Mouse (Mus musculus) lung, embryonic 15.5 days (tissue): ENCODE data around the gene Zfp146. TPM values are rescaled to one million over a fixed set of nuclear protein-coding genes. Genes with fewer than 3 reads are reported as not detected.
"Not testable (repeated sequence)": the region's sequence is repeated elsewhere in the genome, so short reads cannot be mapped to it uniquely, and the experiment has no call there.

ENCODE experiments used
- ATAC-seq: fragments of 200-750 bp; cut with Nextera tagmentation; 2 replicates; pipeline ENCODE4 v1.8.0; 2017; ENCODE audit warnings: moderate number of reproducible peaks, borderline replicate concordance; ENCODE audit not compliant: low FRiP score, low TSS enrichment; ENCODE audit errors: extremely low read depth
- H3K27ac ChIP-seq: fragments of 300-500 bp; sonication (generic); 2 replicates; pipeline ENCODE4 v1.5.1; 2015; ENCODE audit warnings: moderate library complexity, mild to moderate bottlenecking, inconsistent platforms
- H3K27me3 ChIP-seq: fragments of 300-500 bp; sonication (generic); 2 replicates; pipeline ENCODE4 v1.6.1; 2015; ENCODE audit warnings: inconsistent platforms
- H3K36me3 ChIP-seq: fragments of 300-500 bp; sonication (generic); 2 replicates; pipeline ENCODE4 v1.6.1; 2015; ENCODE audit warnings: inconsistent platforms
- H3K4me1 ChIP-seq: fragments of 300-500 bp; sonication (generic); 2 replicates; pipeline ENCODE4 v1.6.1; 2015; ENCODE audit warnings: inconsistent platforms
- H3K4me2 ChIP-seq: fragments of 300-500 bp; sonication (generic); 2 replicates; pipeline ENCODE4 v1.6.1; 2015; ENCODE audit warnings: inconsistent platforms, mild to moderate bottlenecking, moderate library complexity
- H3K4me3 ChIP-seq: fragments of 300-500 bp; sonication (generic); 2 replicates; pipeline ENCODE4 v1.5.1; 2015; ENCODE audit warnings: mild to moderate bottlenecking, inconsistent platforms
- H3K9ac ChIP-seq: fragments of 300-500 bp; sonication (generic); 2 replicates; pipeline ENCODE4 v1.6.1; 2015; ENCODE audit warnings: inconsistent platforms
- H3K9me3 ChIP-seq: fragments of 300-500 bp; sonication (generic); 2 replicates; pipeline ENCODE4 v1.6.1; 2016; ENCODE audit warnings: inconsistent platforms
- whole genome bisulfite sequencing: fragments of 180-500 bp; shearing (Covaris S2); methylation state at CpG from one replicate; pipeline ENCODE4 v1.1.7; 2015; 5-methylcytosine and 5-hydroxymethylcytosine counted together
- polyA plus RNA-seq: library from polyadenylated mRNA; unstranded; fragments of >200 nt; fragmentation: Nextera tagmentation; extraction: Ambion mirVana; gene quantifications from 2 replicates; pipeline ENCODE4 v1.2.1, GENCODE M21; 2015

Gene Zfp146
- 16.6 and 18.4 TPM in 2 replicates for polyA plus RNA-seq

DNA sequence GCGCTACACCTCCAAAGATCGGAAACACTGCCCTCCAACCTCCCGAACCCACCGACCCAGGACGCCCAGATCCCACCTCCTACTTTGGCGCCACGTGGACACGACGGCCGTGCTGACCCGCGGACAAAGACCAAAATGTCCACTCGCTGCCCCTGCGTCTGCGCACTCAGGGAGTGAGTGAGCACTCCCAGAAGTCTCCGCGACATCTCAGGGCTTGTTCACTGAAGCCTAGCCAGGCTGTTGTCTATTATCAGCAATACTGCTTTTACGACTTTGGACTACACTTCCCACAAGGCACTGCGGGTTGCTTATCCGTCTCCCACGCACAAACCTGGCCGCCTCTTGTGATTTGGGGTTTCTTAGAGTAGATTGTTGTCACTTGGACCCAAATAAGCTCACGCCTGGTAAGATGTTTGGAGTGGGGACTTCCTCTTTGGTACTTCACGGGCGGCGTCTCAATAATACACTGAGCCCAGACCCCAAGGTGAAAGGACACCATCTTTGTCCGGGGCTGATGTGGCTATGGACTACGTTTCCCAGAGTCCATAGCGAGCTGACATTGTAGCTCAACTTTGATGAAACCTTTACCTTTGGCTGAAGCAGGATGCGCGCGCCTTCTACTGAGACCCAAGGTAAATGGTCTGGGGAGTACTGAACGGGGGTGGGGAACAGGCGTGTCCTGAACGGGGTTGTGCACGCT is at the start of gene Zfp146:
TSS of gene Zfp146 (minus strand) at position 168 of the 700 bp plus-strand sequence.
- H3K36me3 ChIP-seq: peaks cover 22% of the 10 kb centered on the region

GRCm38 (mm10) chr7:30217277-30217676 is 47.7 kb upstream of the Zfp146 start:
- H3K4me1 ChIP-seq: peaks cover 6% of the 10 kb centered on the region; the same call in 1 of the 2 replicates
- no peak overlapping the region for H3K9ac ChIP-seq
- H3K36me3 ChIP-seq: no peaks in the 10 kb centered on the region
- no peak overlapping the region for H3K4me2 ChIP-seq
- H3K9me3 ChIP-seq: no peaks in the 10 kb centered on the region
- ATAC-seq: no peak
- no peaks in the 10 kb centered on the region for H3K27me3 ChIP-seq
- WGBS: 68% methylated on average over 2 of the region's 2 CpGs
- H3K27ac ChIP-seq: no peak overlapping the region
- H3K4me3 ChIP-seq: no peak overlapping the region

More for the DNA sequence above, at the start of gene Zfp146:
- Histone ChIP-seq H3K9ac (peak within 1 kb of the TSS; percentile 89), H3K27ac (peak within 1 kb of the TSS; percentile 87), H3K9me3 (peaks cover 5% of the 10 kb centered on the region; the same call in 1 of the 2 replicates), H3K27me3 (no peaks in the 10 kb centered on the region), H3K4me3 (peak within 1 kb of the TSS; percentile 80), H3K4me2 (peak within 1 kb of the TSS; percentile 78), H3K4me1 (peaks cover 22% of the 10 kb centered on the region)
- under 1% methylated on average over 36 of the region's 36 CpGs for WGBS
- ATAC-seq: peak; percentile 98

DNA sequence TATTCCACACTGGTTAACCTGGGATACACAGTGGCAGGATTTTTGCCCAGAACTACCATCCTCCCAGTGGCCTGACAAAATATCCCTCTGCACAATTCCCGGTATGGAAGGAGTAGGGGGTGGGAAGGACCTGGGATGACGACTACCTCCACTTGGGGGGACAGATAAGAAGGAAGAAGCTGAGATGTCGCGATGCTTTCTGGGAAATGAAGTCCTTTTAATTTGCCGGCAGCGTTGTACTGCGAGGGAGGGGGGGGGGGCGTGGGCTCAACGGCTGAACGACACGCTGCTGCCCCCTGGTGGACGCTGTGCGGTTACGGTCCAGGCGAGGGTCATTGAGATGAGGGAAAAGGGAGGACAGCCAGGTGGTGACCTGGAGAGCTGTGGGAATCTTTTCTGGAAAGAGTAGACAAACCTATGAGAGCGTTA is 47.2 kb upstream of the Zfp146 start:
- Histone ChIP-seq H3K27ac (no peak overlapping the region), H3K36me3 (no peaks in the 10 kb centered on the region), H3K9ac (no peak overlapping the region; the same call in 1 of the 2 replicates), H3K27me3 (no peaks in the 10 kb centered on the region), H3K9me3 (no peaks in the 10 kb centered on the region), H3K4me2 (peak overlapping the region; percentile 49), H3K4me1 (peaks cover 6% of the 10 kb centered on the region; the same call in 1 of the 2 replicates), H3K4me3 (peak overlapping the region; percentile 16; the same call in 1 of the 2 replicates)
- under 1% methylated on average over 16 of the region's 16 CpGs for WGBS
- ATAC-seq: peak; percentile 60

- peaks cover 6% of the 10 kb centered on the region; the same call in 1 of the 2 replicates for H3K4me1 ChIP-seq
- H3K9ac ChIP-seq: no peak overlapping the region
- no peaks in the 10 kb centered on the region for H3K36me3 ChIP-seq
- no peak overlapping the region for H3K4me3 ChIP-seq
- no peaks in the 10 kb centered on the region for H3K9me3 ChIP-seq
- 88% methylated on average over 3 of the region's 3 CpGs for WGBS
- no peaks in the 10 kb centered on the region for H3K27me3 ChIP-seq
- no peak for ATAC-seq
- H3K27ac ChIP-seq: no peak overlapping the region
- no peak overlapping the region for H3K4me2 ChIP-seq
Observed at GRCm38 (mm10) chr7:30215875-30216274, 46.3 kb upstream of the Zfp146 start.

DNA sequence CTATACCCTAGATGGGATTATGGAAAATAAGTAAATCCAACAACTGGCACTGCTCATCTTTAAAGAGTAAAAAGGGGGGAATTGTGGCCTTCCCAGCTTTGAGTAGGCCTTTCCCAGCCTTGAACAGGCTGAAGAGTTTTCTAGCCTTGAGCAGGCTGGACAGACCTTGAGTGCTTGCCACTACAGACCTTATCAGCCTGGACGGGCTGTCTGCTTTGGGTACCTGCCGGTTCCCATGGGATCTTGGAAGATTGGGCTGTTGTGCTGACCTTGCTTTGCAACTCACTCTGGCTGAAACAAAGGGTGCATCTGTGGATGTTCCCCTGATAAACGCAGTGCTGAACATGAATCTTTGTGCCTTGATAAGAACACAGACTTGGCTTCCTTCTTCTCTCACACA is 44.3 kb upstream of the Zfp146 start:
- 73% methylated on average over 3 of the region's 3 CpGs for WGBS
- Histone ChIP-seq H3K9ac (no peak overlapping the region), H3K4me1 (peaks cover under 1% of the 10 kb centered on the region; the same call in 1 of the 2 replicates), H3K4me3 (no peak overlapping the region), H3K9me3 (no peaks in the 10 kb centered on the region), H3K27me3 (no peaks in the 10 kb centered on the region), H3K36me3 (no peaks in the 10 kb centered on the region), H3K27ac (no peak overlapping the region), H3K4me2 (no peak overlapping the region)
- ATAC-seq: no peak

DNA sequence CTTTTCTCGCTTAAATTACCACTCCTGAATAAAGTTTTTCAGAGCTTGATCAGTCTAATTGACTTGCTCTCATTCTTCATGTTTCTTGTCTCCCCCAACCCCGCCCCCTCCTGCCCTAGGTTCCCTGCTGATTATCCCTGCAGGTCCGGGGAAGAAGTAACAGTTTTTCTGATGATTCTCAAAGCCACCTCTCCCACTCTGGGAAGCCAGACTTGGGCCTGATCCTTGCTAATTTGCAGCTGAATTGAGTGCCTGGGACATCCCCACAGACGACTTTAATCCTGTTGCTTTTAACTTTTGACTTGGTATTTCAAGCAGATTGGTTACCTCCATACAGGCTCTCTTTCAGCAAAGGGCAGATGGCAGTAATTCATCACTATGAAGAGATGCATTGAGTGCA is 41.5 kb upstream of the Zfp146 start:
- 24% methylated on average over 4 of the region's 4 CpGs for WGBS
- Histone ChIP-seq H3K4me1 (no peaks in the 10 kb centered on the region), H3K27ac (no peak overlapping the region), H3K9ac (no peak overlapping the region), H3K27me3 (no peaks in the 10 kb centered on the region), H3K9me3 (no peaks in the 10 kb centered on the region), H3K4me3 (no peak overlapping the region), H3K4me2 (no peak overlapping the region), H3K36me3 (no peaks in the 10 kb centered on the region)
- ATAC-seq: no peak

DNA sequence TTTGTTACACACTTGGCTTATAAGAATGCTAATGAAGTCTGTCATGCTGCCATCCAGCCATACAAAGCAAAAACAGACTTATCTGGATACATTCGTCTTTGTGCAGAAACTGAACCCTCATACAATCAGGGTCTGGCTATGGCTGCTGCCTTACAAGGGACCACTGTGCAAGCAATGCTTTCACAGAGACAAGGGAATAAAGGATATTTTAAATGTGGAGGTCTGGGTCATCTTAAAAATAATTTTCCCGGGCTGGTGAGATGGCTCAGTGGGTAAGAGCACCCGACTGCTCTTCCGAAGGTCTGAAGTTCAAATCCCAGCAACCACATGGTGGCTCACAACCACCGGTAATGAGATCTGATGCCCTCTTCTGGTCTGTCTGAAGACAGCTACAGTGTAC is 36.8 kb upstream of the Zfp146 start:
- H3K27ac ChIP-seq, H3K9ac ChIP-seq, H3K4me2 ChIP-seq, ATAC-seq, H3K27me3 ChIP-seq, H3K9me3 ChIP-seq, H3K4me3 ChIP-seq, H3K36me3 ChIP-seq, H3K4me1 ChIP-seq: not testable (repeated sequence)
- WGBS: 47% methylated on average over 5 of the region's 5 CpGs

- H3K4me3 ChIP-seq: no peak overlapping the region
- WGBS: 5% methylated on average over 2 of the region's 2 CpGs
- no peak overlapping the region for H3K9ac ChIP-seq
- H3K36me3 ChIP-seq: no peaks in the 10 kb centered on the region
- no peak overlapping the region for H3K27ac ChIP-seq
- H3K4me1 ChIP-seq: no peaks in the 10 kb centered on the region
- H3K4me2 ChIP-seq: no peak overlapping the region
- no peak for ATAC-seq
- no peaks in the 10 kb centered on the region for H3K9me3 ChIP-seq
- no peaks in the 10 kb centered on the region for H3K27me3 ChIP-seq
Observed at GRCm38 (mm10) chr7:30205383-30205782, 35.8 kb upstream of the Zfp146 start.

- Histone ChIP-seq H3K4me3 (no peak overlapping the region), H3K27ac (no peak overlapping the region), H3K4me2 (no peak overlapping the region), H3K36me3 (no peaks in the 10 kb centered on the region), H3K9me3 (no peaks in the 10 kb centered on the region), H3K27me3 (no peaks in the 10 kb centered on the region), H3K4me1 (no peaks in the 10 kb centered on the region), H3K9ac (no peak overlapping the region)
- 15% methylated on average over 8 of the region's 8 CpGs for WGBS
- no peak for ATAC-seq
Observed at GRCm38 (mm10) chr7:30204380-30204779, 34.8 kb upstream of the Zfp146 start.

- no peak overlapping the region for H3K9ac ChIP-seq
- no peak overlapping the region for H3K27ac ChIP-seq
- H3K4me3 ChIP-seq: no peak overlapping the region
- peaks cover 7% of the 10 kb centered on the region for H3K4me1 ChIP-seq
- H3K27me3 ChIP-seq: no peaks in the 10 kb centered on the region
- ATAC-seq: no peak
- no peak overlapping the region for H3K4me2 ChIP-seq
- 43% methylated on average over 11 of the region's 11 CpGs for WGBS
- H3K9me3 ChIP-seq: no peaks in the 10 kb centered on the region
- no peaks in the 10 kb centered on the region for H3K36me3 ChIP-seq
Observed at GRCm38 (mm10) chr7:30202895-30203690, 33.5 kb upstream of the Zfp146 start.

GRCm38 (mm10) chr7:30200661-30201060 is 31.1 kb upstream of the Zfp146 start:
- not testable (repeated sequence) for H3K9ac ChIP-seq, H3K27me3 ChIP-seq, H3K36me3 ChIP-seq, ATAC-seq, H3K4me3 ChIP-seq, H3K27ac ChIP-seq, H3K9me3 ChIP-seq, H3K4me2 ChIP-seq
- peaks cover 11% of the 10 kb centered on the region for H3K4me1 ChIP-seq
- WGBS: 79% methylated on average over 5 of the region's 5 CpGs

GRCm38 (mm10) chr7:30200200-30200599 is 30.6 kb upstream of the Zfp146 start:
- ATAC-seq: no peak
- H3K36me3 ChIP-seq: no peaks in the 10 kb centered on the region
- no peak overlapping the region for H3K9ac ChIP-seq

More at GRCm38 (mm10) chr7:30200200-30200599, 30.6 kb upstream of the Zfp146 start:
- H3K4me3 ChIP-seq: no peak overlapping the region
- H3K4me2 ChIP-seq: no peak overlapping the region
- H3K4me1 ChIP-seq: peaks cover 15% of the 10 kb centered on the region
- no peaks in the 10 kb centered on the region for H3K27me3 ChIP-seq
- no peaks in the 10 kb centered on the region for H3K9me3 ChIP-seq
- WGBS: 77% methylated on average over 5 of the region's 5 CpGs
- no peak overlapping the region for H3K27ac ChIP-seq
